Mouse (Mus musculus) heart, adult 18-20 months (tissue): ENCODE data around the gene Anapc2. TPM values are rescaled to one million over a fixed set of nuclear protein-coding genes. Genes with fewer than 3 reads are reported as not detected.
"Not testable (repeated sequence)": the region's sequence is repeated elsewhere in the genome, so short reads cannot be mapped to it uniquely, and the experiment has no call there.

ENCODE experiments used
- DNase-seq, 2 experiments: peaks; one replicate each; pipeline ENCODE4 v3.0.0; 2021 to 2022; ENCODE audit warnings: mixed read lengths in 1 of 2
- total RNA-seq, 2 experiments: library from RNA; stranded (reverse); gene quantifications; 2 replicates each; pipeline ENCODE4 v1.2.3; 2021

Gene Anapc2
- total RNA-seq, 2 experiments from 2014 or later: 35.3 to 38.8 TPM

GRCm38 (mm10) chr2:25240723-25241437 lies 31.4 kb upstream of the Anapc2 start:
- peak; percentile 73 for DNase-seq

DNA sequence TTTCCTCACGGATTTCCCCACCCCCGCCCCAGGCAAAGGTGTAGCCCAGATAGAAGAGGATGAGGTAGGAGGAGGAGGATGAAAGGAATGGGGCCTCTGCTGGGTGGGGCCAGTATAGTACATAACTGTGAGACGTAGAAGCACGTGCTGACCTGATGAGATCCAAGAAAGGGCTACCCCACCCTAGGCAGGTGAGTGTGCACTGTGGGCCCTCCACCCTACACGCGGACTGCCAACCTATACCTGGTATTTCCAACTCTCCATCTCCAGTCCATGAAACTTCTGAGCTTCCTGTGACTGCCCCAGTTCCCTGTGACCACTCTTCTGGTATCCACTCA lies 30.9 kb upstream of the Anapc2 start:
- no peak for DNase-seq

GRCm38 (mm10) chr2:25242101-25242506 lies 30.2 kb upstream of the Anapc2 start, which contains the start of the genes Rnf208 and Cysrt1:
Gene Rnf208 (plus strand): TSS chr2:25242255.
Gene Cysrt1 (minus strand): TSS chr2:25242452.
- no peak for DNase-seq

GRCm38 (mm10) chr2:25243342-25243741 lies 28.9 kb upstream of the Anapc2 start:
- no peak for DNase-seq

DNA sequence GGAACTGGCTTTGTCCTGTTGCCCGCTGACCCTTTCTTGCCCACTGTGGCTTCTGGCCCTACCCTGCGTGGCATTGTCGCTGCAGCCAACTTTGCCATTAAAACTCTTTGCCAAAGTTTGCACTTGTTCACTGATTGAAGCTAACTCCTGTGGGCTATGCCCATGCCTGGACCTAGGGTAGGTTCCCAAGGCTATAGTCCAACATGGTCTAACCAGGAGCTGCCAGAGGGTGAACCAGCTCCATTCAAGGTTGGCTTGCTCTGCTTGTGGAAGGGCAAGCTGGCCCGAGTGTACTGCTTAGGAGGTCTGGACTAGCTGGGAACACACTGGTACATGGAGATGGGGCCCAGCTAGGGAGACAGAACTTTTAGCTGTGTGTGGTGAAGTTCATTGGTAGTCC lies 28.1 kb upstream of the Anapc2 start:
- DNase-seq: no peak

- DNase-seq: no peak
Measured at GRCm38 (mm10) chr2:25246183-25247072, 25.9 kb upstream of the Anapc2 start, which contains the start of gene AL732309.1. Gene AL732309.1 (minus strand): TSS chr2:25246863.

- no peak for DNase-seq
Measured at GRCm38 (mm10) chr2:25252331-25252730, 19.9 kb upstream of the Anapc2 start.

DNA sequence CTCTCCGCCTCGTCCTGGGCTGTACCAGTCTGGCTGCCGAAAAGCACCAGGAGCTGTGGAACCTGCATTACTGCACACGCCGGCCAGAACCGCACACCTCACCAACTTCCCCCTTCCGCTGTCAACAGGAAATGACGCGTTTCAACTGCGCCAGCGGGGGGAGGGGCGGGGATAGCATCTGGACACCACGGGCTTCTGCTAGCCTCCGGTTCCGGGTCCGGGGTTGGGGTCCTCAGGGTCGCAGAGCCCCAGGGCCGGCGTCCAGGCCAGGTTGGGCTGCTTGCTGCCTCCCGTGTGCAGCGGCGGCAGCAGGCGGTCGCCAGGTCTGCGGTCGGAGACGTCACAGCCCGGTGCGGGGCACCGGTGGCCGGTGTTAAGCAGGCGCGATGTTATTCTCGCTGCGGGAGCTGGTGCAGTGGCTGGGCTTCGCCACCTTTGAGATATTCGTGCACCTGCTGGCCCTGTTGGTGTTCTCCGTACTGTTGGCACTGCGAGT lies 16.9 kb upstream of the Anapc2 start, which contains the start of gene Tmem203:
Gene Tmem203, plus strand, starts transcription at position 156 of the 496 bp plus-strand sequence.
- DNase-seq: peak; percentile 91 to 95

GRCm38 (mm10) chr2:25256443-25257109 lies 15.7 kb upstream of the Anapc2 start:
- peak; percentile 30 to 58 for DNase-seq

GRCm38 (mm10) chr2:25257250-25257649 lies 15.0 kb upstream of the Anapc2 start:
- DNase-seq: not testable (repeated sequence)

DNA sequence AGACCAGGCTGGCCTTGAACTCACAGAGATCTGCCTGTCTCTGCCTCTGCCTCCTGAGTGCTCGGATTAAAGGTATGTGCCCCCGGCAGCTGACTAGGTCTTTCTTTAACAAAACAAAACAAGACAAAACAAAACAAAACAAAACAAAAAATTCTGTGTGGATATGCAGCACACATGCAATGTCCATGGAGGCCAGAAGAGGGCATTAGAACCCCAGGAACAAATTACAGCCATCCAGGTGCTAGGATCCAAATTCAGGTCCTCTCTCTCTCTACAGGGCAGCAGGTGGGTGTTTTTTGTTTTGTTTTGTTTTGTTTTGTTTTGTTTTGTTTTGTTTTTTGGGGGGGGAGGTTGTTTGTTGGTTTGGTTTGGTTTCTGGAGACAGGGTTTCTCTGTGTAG lies 13.4 kb upstream of the Anapc2 start:
- no peak for DNase-seq

DNA sequence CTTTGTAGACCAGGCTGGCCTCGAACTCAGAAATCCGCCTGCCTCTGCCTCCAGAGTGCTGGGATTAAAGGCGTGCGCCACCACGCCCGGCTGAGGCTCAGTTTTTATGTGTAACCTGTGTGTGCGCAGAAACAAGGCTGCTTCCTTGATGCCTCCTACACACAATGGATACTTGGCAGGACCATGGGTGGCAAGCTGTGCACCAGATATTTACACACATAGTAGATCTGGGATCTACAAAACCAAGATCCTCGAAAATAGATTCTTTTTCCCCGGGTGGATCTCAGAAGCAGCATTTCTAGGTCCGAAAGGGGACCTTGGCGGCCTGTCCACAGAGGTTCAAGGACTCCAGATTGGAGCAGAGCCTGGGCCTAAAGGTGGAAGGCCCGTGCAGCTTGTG lies 10.4 kb upstream of the Anapc2 start:
- DNase-seq: no peak

DNA sequence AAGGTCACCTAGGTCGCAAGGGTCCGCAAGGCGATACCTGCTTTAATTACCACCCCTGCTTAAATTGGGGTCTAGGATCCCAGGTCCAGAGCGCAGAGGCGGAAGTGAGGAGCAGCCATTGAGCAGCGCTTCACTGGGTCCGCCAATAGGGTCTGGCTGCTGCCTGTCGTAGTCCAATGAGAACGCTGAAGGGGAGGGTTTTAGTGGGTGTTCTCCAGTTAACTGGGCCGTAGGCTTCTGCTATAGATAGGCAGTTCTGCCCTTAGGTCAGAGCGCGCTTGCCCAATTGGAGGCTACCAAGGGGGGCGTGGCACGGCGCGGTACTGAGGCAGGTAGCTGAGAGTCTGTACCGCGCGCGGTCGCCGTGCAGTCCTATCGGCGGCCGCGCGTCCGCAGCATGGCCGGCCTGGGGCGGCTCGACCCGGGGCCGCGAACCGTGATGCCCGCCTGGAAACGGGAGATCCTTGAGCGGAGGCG lies 9.9 kb upstream of the Anapc2 start, which contains the start of gene Tprn:
Gene Tprn, plus strand, starts transcription at position 328 of the 477 bp plus-strand sequence.
- DNase-seq: peak; percentile 94 to 98

DNA sequence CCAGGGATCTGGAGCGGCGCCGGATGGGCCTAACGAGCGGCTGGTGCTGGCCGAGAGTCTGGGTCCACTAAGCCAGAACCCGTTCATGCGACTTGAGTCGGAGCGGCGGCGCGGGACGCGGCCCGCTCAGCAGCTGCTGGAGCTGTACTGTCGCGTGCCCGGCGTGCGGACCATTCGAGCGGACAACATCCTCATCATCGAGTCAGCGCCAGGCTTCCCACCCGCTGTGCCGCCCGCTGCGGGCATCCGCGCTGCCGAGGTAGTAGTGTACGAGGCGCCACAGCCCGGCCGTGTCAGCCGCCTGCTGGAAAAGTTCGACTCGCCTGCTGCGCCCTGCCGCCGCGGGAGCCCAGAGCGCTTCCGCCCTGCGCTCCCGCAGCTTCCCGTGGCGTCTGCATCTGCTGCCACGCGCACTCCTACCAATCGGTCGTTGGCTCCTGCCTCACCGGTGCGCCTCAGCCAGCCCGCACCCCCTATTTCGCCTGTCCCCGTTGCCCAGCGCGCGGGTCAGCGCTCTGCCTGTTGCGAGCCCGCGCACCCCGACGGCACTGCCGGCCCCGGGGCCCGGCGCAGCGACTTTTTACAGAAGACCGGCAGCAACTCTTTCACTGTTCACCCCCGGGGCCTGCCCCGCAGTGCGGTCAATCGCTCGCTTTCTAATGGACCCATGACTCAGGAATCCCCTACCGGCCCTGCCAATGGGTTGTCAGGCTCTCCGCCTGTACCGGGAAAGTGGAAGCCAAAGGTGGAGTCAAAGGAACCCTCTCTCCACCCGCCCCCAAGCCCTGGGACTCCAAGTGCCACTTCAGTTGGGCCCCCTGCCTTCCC lies 9.3 kb upstream of the Anapc2 start:
- peak; percentile 26 to 35 for DNase-seq

DNA sequence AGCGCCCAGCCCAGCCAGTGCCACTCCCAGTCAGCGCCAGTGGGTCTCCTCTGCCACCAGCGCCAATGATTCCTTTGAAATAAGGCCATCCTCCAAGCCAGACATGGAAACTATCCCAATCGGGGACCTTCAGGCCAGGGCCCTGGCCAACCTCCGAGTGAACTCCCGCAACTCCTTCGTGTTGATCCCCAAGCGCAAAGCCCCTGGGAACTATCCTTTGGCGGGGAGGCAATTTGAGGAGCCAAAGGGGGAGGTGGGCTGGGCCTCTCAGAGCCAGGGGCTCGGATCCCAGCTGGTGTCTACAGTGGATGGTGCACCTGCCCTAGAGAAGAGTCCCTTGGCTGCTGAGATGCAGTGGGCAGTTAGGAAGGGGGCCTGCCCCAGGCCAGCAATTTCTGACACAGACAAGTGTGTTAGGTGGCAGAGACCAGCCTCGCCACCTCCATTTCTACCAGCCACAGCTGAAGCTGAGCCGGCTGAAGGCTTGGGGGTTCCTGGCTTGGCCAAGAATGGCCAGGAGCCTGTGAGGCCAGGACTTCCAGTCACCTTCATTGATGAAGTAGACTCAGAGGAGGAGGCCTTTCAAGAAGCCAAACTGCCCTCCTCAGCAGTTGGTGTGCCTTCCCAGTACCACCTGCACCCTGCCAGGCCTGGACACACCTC lies 8.5 kb upstream of the Anapc2 start:
- no peak for DNase-seq

DNA sequence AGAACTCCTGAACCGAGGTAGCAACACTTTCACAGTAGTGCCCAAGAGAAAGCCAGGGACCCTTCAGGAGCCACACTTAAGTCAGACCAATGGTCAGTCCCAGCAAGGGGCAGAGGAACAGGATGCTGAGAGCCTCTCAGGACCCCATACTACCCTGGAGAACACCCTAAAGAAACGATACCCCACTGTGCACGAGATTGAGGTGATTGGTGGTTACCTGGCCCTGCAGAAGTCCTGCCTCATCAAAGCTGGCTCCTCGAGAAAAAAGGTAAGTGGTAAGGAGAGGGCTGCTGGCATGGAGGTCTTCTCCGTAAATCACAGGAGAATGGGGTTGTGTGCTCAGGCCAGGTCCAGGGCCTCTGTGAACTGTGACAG lies 8.0 kb upstream of the Anapc2 start:
- no peak for DNase-seq

DNA sequence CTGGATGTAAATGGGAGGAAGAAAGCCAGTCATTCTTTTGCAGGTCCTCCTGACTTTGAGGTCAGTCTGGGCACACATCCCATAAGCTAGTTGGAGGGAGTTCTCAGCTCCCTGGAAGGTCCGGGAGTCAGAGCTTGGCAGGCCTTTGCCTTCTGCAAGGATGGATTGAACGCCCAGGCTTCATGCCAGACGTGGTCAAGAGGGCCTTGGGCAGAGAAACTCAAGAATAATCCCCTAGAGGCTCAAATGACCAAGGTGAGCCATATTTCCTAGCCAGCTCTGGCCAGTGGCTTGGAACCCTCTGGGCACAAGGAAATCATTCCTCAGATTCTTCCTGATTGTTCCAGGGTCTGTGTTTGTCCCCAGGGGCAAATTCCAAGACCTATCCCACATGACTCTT lies 7.4 kb upstream of the Anapc2 start:
- no peak for DNase-seq

DNA sequence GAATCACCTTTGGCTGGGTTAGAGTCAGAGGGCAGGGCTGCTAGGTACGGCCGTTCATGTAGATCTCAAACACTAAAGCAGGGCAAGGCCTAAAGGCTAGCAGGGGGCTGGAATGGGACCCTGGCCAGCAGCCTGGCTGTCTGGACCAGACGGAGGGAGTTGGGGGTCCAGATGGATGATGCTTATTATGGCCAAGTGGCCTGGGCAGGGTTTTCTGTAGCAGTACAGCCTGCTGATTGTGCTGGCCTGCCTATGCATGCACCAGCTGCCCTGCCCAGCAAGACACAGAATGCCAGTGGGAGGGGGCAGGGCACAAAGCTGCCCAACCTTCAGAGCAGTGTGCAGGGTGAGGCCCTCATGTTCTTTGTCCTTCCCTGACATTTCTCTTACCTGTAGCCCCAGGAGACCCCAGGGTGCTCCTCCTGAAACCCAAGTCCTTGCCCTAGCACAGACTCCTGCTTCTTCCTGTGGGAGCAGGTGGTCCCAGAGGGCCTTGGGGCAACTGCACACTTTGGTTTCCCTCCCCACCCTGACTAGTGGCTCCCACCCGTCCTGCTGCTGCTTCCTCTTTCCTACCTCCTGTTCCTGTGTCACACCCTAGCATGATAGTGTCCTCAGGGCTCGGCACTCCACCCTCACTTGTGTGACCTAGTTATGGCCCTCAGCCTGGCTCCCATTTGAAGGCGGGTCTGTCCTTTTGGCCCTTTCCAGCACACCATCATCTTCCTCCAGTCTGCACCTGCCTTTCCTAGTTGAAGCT lies 6.2 kb upstream of the Anapc2 start:
- peak; percentile 49 to 76 for DNase-seq

DNA sequence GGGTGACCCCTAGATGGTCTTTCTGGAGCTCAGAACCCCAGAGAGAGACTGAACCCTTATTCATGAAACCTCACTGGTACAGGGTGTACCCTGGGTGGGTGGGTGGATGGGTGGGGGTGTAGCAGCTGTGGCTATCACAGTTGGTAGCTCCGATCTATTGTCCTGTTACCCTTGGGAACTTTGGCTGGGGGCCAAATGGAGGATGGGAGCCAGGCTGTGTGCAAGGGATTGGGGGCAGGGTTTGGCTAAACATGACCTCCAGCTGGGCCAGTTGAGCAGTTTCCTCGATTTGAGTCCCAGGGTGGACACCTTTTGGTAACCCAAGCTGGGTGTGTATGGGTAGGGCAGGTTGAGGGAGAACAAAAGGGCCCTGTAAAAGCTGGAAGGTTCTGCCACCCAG lies 5.6 kb upstream of the Anapc2 start:
- DNase-seq: peak; percentile 59 to 73

- DNase-seq: no peak
Measured at GRCm38 (mm10) chr2:25267241-25267640, 5.0 kb upstream of the Anapc2 start.
